Mouse (Mus musculus): Measurements from ENCODE around the gene Hnrnpl.

DNA sequence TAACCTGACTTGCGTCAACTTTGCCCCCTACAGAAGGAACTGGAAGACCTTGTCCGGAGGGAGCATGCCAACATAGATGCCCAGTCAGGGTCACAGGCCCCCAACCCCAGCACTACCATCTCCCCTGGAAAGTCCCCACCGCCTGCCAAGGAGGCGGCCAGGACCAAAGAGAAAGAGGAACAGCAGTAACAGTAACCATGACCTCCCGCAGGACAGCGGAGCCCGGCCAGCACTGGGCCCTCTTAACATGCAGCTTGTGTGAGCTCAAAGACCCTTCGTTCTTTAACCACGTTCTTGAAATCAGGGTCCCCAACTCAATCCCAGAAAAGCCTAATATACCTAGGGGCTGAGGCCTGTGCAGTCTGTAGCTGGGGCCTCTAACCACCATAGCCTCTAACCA lies 20.5 kb upstream of the Hnrnpl start:
- TF ChIP-seq POLR2A (IDR thresholded peaks at IDR 0.05; ENCODE audit: insufficient read depth, low read depth, low read length) (no peak), CTCF (IDR thresholded peaks at IDR 0.05) (no peak)

Data from heart, adult 2 months (tissue).